Mouse (Mus musculus) lung, postnatal 0 days (tissue): ENCODE data around the gene Cox4i2.

Experiments used
- CTCF ChIP-seq: IDR thresholded peaks from 2 replicates; pipeline ENCODE4 v1.5.1; 2016; ENCODE audit warnings: antibody characterized with exemption, mild to moderate bottlenecking
- EP300 ChIP-seq: IDR thresholded peaks from 2 replicates; pipeline ENCODE4 v1.6.1; 2016; ENCODE audit warnings: antibody characterized with exemption, mild to moderate bottlenecking, control low read depth

- TF ChIP-seq EP300 (no peak), CTCF (no peak)
Measured at GRCm38 (mm10) chr2:152787543-152787942, 33.6 kb downstream of the Cox4i2 start.
